Mouse (Mus musculus) brain, embryonic 14.5 days (tissue): ENCODE results near the gene Akap13.

ENCODE experiments used
- CTCF ChIP-seq: fragments of 200-500 bp; IDR thresholded peaks from 2 replicates; pipeline ENCODE4 v1.5.1; 2012; ENCODE audit warnings: inconsistent platforms, mild to moderate bottlenecking, moderate library complexity, borderline replicate concordance; ENCODE audit not compliant: insufficient read depth, insufficient read length; ENCODE audit errors: extremely low read depth
- POLR2A ChIP-seq: fragments of 200-500 bp; IDR thresholded peaks from 2 replicates; pipeline ENCODE4 v1.6.1; 2012; ENCODE audit warnings: mild to moderate bottlenecking, inconsistent platforms, borderline replicate concordance; ENCODE audit not compliant: poor library complexity, insufficient read depth, insufficient read length, severe bottlenecking; ENCODE audit errors: extremely low read depth

GRCm38 (mm10) chr7:75538513-75538912 lies 83.2 kb downstream of the Akap13 start:
- TF ChIP-seq CTCF (no peak), POLR2A (no peak)
